Mouse (Mus musculus): ENCODE results near the gene Klrc3. TPM values are rescaled to one million over a fixed set of nuclear protein-coding genes. Genes with fewer than 3 reads are reported as not detected.

Klrc3 gene
- polyA plus RNA-seq, 1 experiment from 2014 or later = not detected

DNA sequence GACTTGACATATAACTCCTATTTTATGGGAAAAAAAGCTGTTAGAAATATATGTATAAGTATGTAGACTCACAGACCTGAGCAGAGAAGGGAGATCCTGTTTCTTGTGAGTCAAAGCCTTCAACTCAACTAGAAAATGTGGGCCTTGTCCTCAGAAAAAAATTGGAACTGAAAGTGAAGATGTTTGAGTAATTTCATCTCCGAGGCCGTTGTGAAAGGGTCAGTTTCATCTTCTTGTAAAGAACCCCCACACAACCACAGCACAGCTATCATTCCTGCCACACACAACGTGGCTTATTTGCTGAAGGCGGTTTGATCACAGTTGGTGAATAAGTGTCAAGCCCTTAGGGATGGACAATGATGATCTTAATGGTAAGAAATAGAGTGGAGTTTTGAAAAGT is 19.4 kb downstream of the Klrc3 start, which contains the start of gene Klrk1:
TSS of gene Klrk1 (minus strand) at position 130 of the 400 bp plus-strand sequence.
- H3K36me3 ChIP-seq (replicated peaks; ENCODE audit: insufficient read depth, low read length) = no peaks in the 10 kb centered on the region
- no peak within 1 kb of the TSS for H3K27ac ChIP-seq (ENCODE audit: low read depth)
- no peak for TF ChIP-seq EP300 (IDR thresholded peaks at IDR 0.05; ENCODE audit: low read depth)
- TF ChIP-seq CTCF (IDR thresholded peaks at IDR 0.05; ENCODE audit: low read depth) = no peak
- H3K9me3 ChIP-seq (ENCODE audit: low read length) = no peaks in the 10 kb centered on the region
- 58% methylated on average over 4 of the region's 4 CpGs for WGBS (ENCODE audit: insufficient replicate concordance)
- H3K9ac ChIP-seq (replicated peaks) = no peak within 1 kb of the TSS
- ATAC-seq (no peak), DNase-seq (no peak)
- H3K27me3 ChIP-seq (ENCODE audit: insufficient read depth, low read length) = no peaks in the 10 kb centered on the region
- H3K4me1 ChIP-seq (ENCODE audit: insufficient read depth) = no peaks in the 10 kb centered on the region
- no peak within 1 kb of the TSS for H3K4me2 ChIP-seq (ENCODE audit: low read depth, low read length)
- no peak within 1 kb of the TSS for H3K4me3 ChIP-seq (ENCODE audit: low read depth, low read length)

DNA sequence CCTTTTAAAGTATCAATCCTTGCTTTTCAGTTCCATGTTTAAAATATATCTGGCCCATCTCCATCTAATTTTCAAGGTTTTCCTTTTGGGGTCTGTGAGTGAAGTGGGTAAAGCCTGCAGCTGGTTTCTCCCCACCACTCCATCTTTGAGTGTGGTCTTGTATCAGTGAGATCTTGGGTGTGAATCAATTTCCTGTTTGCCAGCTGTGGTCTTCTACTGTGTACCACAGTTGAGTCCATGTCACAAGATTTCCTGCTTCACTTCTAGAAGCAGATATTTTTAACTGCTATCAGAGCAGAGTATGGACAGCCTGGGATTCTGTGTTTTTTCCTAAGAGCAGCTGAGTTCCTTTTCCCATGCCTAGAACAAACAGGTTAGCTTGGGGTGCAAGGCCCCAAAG is 34.8 kb downstream of the Klrc3 start:
- no peaks in the 10 kb centered on the region for H3K27me3 ChIP-seq (ENCODE audit: insufficient read depth, low read length)
- TF ChIP-seq CTCF (IDR thresholded peaks at IDR 0.05; ENCODE audit: low read depth) = no peak
- TF ChIP-seq EP300 (IDR thresholded peaks at IDR 0.05; ENCODE audit: low read depth) = no peak
- no peak overlapping the region for H3K4me3 ChIP-seq (ENCODE audit: low read depth, low read length)
- H3K4me2 ChIP-seq (ENCODE audit: low read depth, low read length) = no peak overlapping the region
- DNase-seq (no peak), ATAC-seq (no peak)
- no peaks in the 10 kb centered on the region for H3K36me3 ChIP-seq (replicated peaks; ENCODE audit: insufficient read depth, low read length)
- H3K27ac ChIP-seq (ENCODE audit: low read depth) = no peak overlapping the region
- no peaks in the 10 kb centered on the region for H3K9me3 ChIP-seq (ENCODE audit: low read length)
- H3K4me1 ChIP-seq (ENCODE audit: insufficient read depth) = no peaks in the 10 kb centered on the region
- H3K9ac ChIP-seq (replicated peaks) = no peak overlapping the region

DNA sequence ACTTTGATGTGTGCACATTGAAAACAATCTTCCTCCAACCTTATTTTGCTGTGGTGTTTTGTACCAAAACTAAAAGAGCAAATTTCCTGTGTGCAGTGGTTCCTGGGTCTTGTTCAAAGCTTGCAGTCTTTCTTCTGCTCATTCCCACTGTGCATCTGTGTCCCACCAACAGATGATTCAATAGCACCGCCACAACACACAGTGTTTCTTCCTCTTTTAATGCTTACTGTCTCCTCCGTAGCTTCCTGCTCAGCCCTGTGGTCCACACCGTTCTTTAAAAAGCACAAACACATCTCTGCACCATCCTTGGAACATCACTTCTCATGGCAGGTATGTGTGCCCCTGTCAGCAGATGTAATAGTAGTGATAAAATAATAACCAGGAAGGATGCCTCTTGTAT is 51.6 kb downstream of the Klrc3 start, which contains the start of gene Klrd1:
TSS of gene Klrd1 (plus strand) at position 275 of the 400 bp plus-strand sequence.
- Histone ChIP-seq H3K36me3 (replicated peaks; ENCODE audit: insufficient read depth, low read length) (no peaks in the 10 kb centered on the region), H3K4me2 (ENCODE audit: low read depth, low read length) (no peak within 1 kb of the TSS), H3K27me3 (ENCODE audit: insufficient read depth, low read length) (no peaks in the 10 kb centered on the region), H3K9ac (replicated peaks) (no peak within 1 kb of the TSS), H3K4me1 (ENCODE audit: insufficient read depth) (no peaks in the 10 kb centered on the region), H3K4me3 (ENCODE audit: low read depth, low read length) (no peak within 1 kb of the TSS), H3K9me3 (ENCODE audit: low read length) (no peaks in the 10 kb centered on the region), H3K27ac (ENCODE audit: low read depth) (no peak within 1 kb of the TSS)
- ATAC-seq (no peak), DNase-seq (no peak)
- no peak for TF ChIP-seq EP300 (IDR thresholded peaks at IDR 0.05; ENCODE audit: low read depth)
- no peak for TF ChIP-seq CTCF (IDR thresholded peaks at IDR 0.05; ENCODE audit: low read depth)
- 24% methylated on average over 3 of the region's 3 CpGs for WGBS (ENCODE audit: insufficient replicate concordance)

Small RNA genes within 50 kb of the gene (microRNA-seq; reads per million reads assigned to microRNA genes)
- gene Mir680-1 = not detected

Other genes starting within 250 kb of the Klrc3 start
- 53.8 and 56.0 TPM in 2 replicates for gene Clec1b, start 246.0 kb downstream of the Klrc3 start, polyA plus RNA-seq (2015; fragmentation: Nextera tagmentation; extraction: Ambion mirVana)
- gene Clec9a, start 234.5 kb downstream of the Klrc3 start, polyA plus RNA-seq (2015; fragmentation: Nextera tagmentation; extraction: Ambion mirVana) = 0.56 and 0.92 TPM in 2 replicates
- gene Clec1a, start 191.3 kb downstream of the Klrc3 start, polyA plus RNA-seq (2015; fragmentation: Nextera tagmentation; extraction: Ambion mirVana) = 0.65 and 1.0 TPM in 2 replicates
- gene Olr1, start 136.2 kb downstream of the Klrc3 start, polyA plus RNA-seq (2015; fragmentation: Nextera tagmentation; extraction: Ambion mirVana) = 0.56 and 0.70 TPM in 2 replicates
- not detected in 2 replicates for gene Tmem52b, start 130.8 kb downstream of the Klrc3 start, polyA plus RNA-seq (2015; fragmentation: Nextera tagmentation; extraction: Ambion mirVana)
- 37.3 and 38.5 TPM in 2 replicates for gene Gabarapl1, start 110.2 kb downstream of the Klrc3 start, polyA plus RNA-seq (2015; fragmentation: Nextera tagmentation; extraction: Ambion mirVana)
- gene Klre1, start 65.4 kb downstream of the Klrc3 start, polyA plus RNA-seq (2015; fragmentation: Nextera tagmentation; extraction: Ambion mirVana) = 0.45 and 0.60 TPM in 2 replicates
- gene Klrd1, start 51.6 kb downstream of the Klrc3 start, polyA plus RNA-seq (2015; fragmentation: Nextera tagmentation; extraction: Ambion mirVana) = 2.1 and 2.7 TPM in 2 replicates
- 2.3 and 2.5 TPM in 2 replicates for gene Klrk1, start 19.5 kb downstream of the Klrc3 start, polyA plus RNA-seq (2015; fragmentation: Nextera tagmentation; extraction: Ambion mirVana)
- gene Klrc2, start 17.4 kb upstream of the Klrc3 start, polyA plus RNA-seq (2015; fragmentation: Nextera tagmentation; extraction: Ambion mirVana) = 0.14 and 0.27 TPM in 2 replicates
- gene Klrc1, start 35.6 kb upstream of the Klrc3 start, polyA plus RNA-seq (2015; fragmentation: Nextera tagmentation; extraction: Ambion mirVana) = 1.2 and 1.8 TPM in 2 replicates
- gene Klri1, start 73.8 kb upstream of the Klrc3 start, polyA plus RNA-seq (2015; fragmentation: Nextera tagmentation; extraction: Ambion mirVana) = not detected in 2 replicates
- 0.07 and 0.13 TPM in 2 replicates for gene Klri2, start 97.1 kb upstream of the Klrc3 start, polyA plus RNA-seq (2015; fragmentation: Nextera tagmentation; extraction: Ambion mirVana)
- not detected in 2 replicates for gene Gm156, start 140.9 kb upstream of the Klrc3 start, polyA plus RNA-seq (2015; fragmentation: Nextera tagmentation; extraction: Ambion mirVana)
- not detected in 2 replicates for gene Gm17631, start 219.3 kb upstream of the Klrc3 start, polyA plus RNA-seq (2015; fragmentation: Nextera tagmentation; extraction: Ambion mirVana)
- gene Klra17, start 233.3 kb upstream of the Klrc3 start, polyA plus RNA-seq (2015; fragmentation: Nextera tagmentation; extraction: Ambion mirVana) = 0.39 and 0.41 TPM in 2 replicates

Data from liver, postnatal 0 days (tissue).